In genomic region chr2:32598506-32598905, GRCm38 (mm10) we compare ENCODE assay signal across 17 mouse cellular contexts. TPM values are rescaled to one million over a fixed set of nuclear protein-coding genes. Genes with fewer than 3 reads are reported as not detected.
DNase-seq lines count a peak whose midpoint lies in the region; ATAC-seq and TF ChIP-seq lines count a peak whose summit lies in the region.
"Had no signal": no experiment of that assay in that cellular context is flagged by ENCODE, and none has a peak within 500 bp of the region (broad histone marks: within the 10 kb centered on the region; RNA-seq: fewer than 3 reads in every experiment).

No protein-coding gene starts in this region.

- peak overlapping the region; percentile 13 for H3ac ChIP-seq in C2C12 (ENCODE audit: control insufficient read depth, insufficient read length, low read depth)

- no peak for ATAC-seq in heart, postnatal 0 days (ENCODE audit: insufficient read depth, low read depth)
- no peak for ATAC-seq in hindbrain, embryonic 14.5 days (ENCODE audit: low FRiP score)
- ATAC-seq: forebrain, embryonic 16.5 days; intestine, embryonic 16.5 days; liver, postnatal 0 days; midbrain, embryonic 13.5 days had no signal

- no peak overlapping the region for H3K4me3 ChIP-seq in heart, postnatal 0 days (ENCODE audit: low read depth, low read length)
- no peak overlapping the region for H3K4me3 ChIP-seq in heart, embryonic 10.5 days
- no peak overlapping the region for H3K4me3 ChIP-seq in C2C12 (ENCODE audit: insufficient read depth, poor library complexity, severe bottlenecking)
- no peak overlapping the region for H3K4me3 ChIP-seq in embryonic facial prominence, embryonic 10.5 days
- no peak overlapping the region for H3K4me3 ChIP-seq in hindbrain, embryonic 14.5 days (replicated peaks; ENCODE audit: low read length)
- H3K4me3 ChIP-seq: hindbrain, embryonic 12.5 days; limb, embryonic 12.5 days; midbrain, embryonic 13.5 days had no signal

- no peaks in the 10 kb centered on the region for H3K79me3 ChIP-seq in C2C12 (ENCODE audit: low read depth)

- H3K27me3 ChIP-seq in heart, postnatal 0 days (ENCODE audit: control insufficient read depth, insufficient read depth, low read length) = no peaks in the 10 kb centered on the region
- no peaks in the 10 kb centered on the region for H3K27me3 ChIP-seq in heart, embryonic 10.5 days (ENCODE audit: insufficient read depth, poor library complexity, severe bottlenecking)
- no peaks in the 10 kb centered on the region for H3K27me3 ChIP-seq in C2C12 (ENCODE audit: control insufficient read depth, insufficient read depth, insufficient read length)
- no peaks in the 10 kb centered on the region for H3K27me3 ChIP-seq in embryonic facial prominence, embryonic 10.5 days (replicated peaks; ENCODE audit: low read depth, poor library complexity, severe bottlenecking)
- no peaks in the 10 kb centered on the region for H3K27me3 ChIP-seq in hindbrain, embryonic 14.5 days (ENCODE audit: control insufficient read depth, insufficient read depth, low read length)
- H3K27me3 ChIP-seq: hindbrain, embryonic 12.5 days; limb, embryonic 12.5 days; midbrain, embryonic 13.5 days had no signal

- peak overlapping the region; percentile 17; the same call in 1 of the 2 replicates for H3K27ac ChIP-seq in heart, postnatal 0 days (ENCODE audit: low read depth)
- H3K27ac ChIP-seq in heart, embryonic 10.5 days = no peak overlapping the region
- no peak overlapping the region for H3K27ac ChIP-seq in embryonic facial prominence, embryonic 10.5 days (replicated peaks)
- H3K27ac ChIP-seq in hindbrain, embryonic 14.5 days = no peak overlapping the region
- H3K27ac ChIP-seq: hindbrain, embryonic 12.5 days; limb, embryonic 12.5 days; macrophage; midbrain, embryonic 13.5 days had no signal

- H3K9ac ChIP-seq in heart, postnatal 0 days (replicated peaks; ENCODE audit: low read depth, low read length) = no peak overlapping the region
- H3K9ac ChIP-seq in hindbrain, embryonic 14.5 days = no peak overlapping the region
- H3K9ac ChIP-seq: limb, embryonic 12.5 days; liver, postnatal 0 days; midbrain, embryonic 13.5 days had no signal

- H3K36me3 ChIP-seq in heart, postnatal 0 days (replicated peaks; ENCODE audit: control insufficient read depth, insufficient read depth, low read length) = peaks cover 48% of the 10 kb centered on the region
- H3K36me3 ChIP-seq in heart, embryonic 10.5 days = peaks cover 54% of the 10 kb centered on the region
- H3K36me3 ChIP-seq in C2C12 (ENCODE audit: control insufficient read depth, insufficient read depth) = peaks cover 35% of the 10 kb centered on the region
- H3K36me3 ChIP-seq in embryonic facial prominence, embryonic 10.5 days (replicated peaks) = peaks cover 42% of the 10 kb centered on the region
- peaks cover 13% of the 10 kb centered on the region for H3K36me3 ChIP-seq in hindbrain, embryonic 14.5 days (replicated peaks; ENCODE audit: control insufficient read depth, insufficient read depth)

- TF ChIP-seq CTCF in heart, postnatal 0 days (IDR thresholded peaks at IDR 0.05; ENCODE audit: low read depth) = no peak
- no peak for TF ChIP-seq CTCF in C2C12 (IDR thresholded peaks at IDR 0.05; ENCODE audit: control insufficient read depth, insufficient read depth, insufficient read length)

- no peaks in the 10 kb centered on the region for H3K9me3 ChIP-seq in heart, postnatal 0 days (replicated peaks; ENCODE audit: control insufficient read depth, low read length)
- no peaks in the 10 kb centered on the region for H3K9me3 ChIP-seq in heart, embryonic 10.5 days
- H3K9me3 ChIP-seq in embryonic facial prominence, embryonic 10.5 days = no peaks in the 10 kb centered on the region
- H3K9me3 ChIP-seq in hindbrain, embryonic 14.5 days (ENCODE audit: control insufficient read depth, low read length) = no peaks in the 10 kb centered on the region
- H3K9me3 ChIP-seq: hindbrain, embryonic 12.5 days; limb, embryonic 12.5 days; midbrain, embryonic 13.5 days had no signal

- peaks cover 18% of the 10 kb centered on the region for H3K79me2 ChIP-seq in C2C12 (ENCODE audit: control insufficient read depth, insufficient read depth)

- 67% methylated on average over 8 of the region's 8 CpGs for WGBS in heart, postnatal 0 days
- 82% methylated on average over 8 of the region's 8 CpGs for WGBS in heart, embryonic 10.5 days
- WGBS in embryonic facial prominence, embryonic 10.5 days = 89% methylated on average over 8 of the region's 8 CpGs
- WGBS in hindbrain, embryonic 14.5 days = 92% methylated on average over 8 of the region's 8 CpGs

- H3K4me1 ChIP-seq in heart, postnatal 0 days (ENCODE audit: control insufficient read depth, insufficient read depth) = peaks cover 9% of the 10 kb centered on the region
- peaks cover 21% of the 10 kb centered on the region for H3K4me1 ChIP-seq in heart, embryonic 10.5 days
- peaks cover 19% of the 10 kb centered on the region for H3K4me1 ChIP-seq in embryonic facial prominence, embryonic 10.5 days
- H3K4me1 ChIP-seq in hindbrain, embryonic 14.5 days (replicated peaks; ENCODE audit: control insufficient read depth, insufficient read depth, low read length) = no peaks in the 10 kb centered on the region
- H3K4me1 ChIP-seq: midbrain, embryonic 13.5 days had no signal

- H3K4me2 ChIP-seq in heart, postnatal 0 days (ENCODE audit: low read depth, low read length) = no peak overlapping the region
- H3K4me2 ChIP-seq in hindbrain, embryonic 14.5 days (replicated peaks) = no peak overlapping the region
- H3K4me2 ChIP-seq: hindbrain, embryonic 12.5 days; limb, embryonic 12.5 days; midbrain, embryonic 13.5 days had no signal

- peak; percentile 38 for DNase-seq in adrenal gland, postnatal 14 days
- no peak for DNase-seq in adrenal gland, postnatal 10 days
- no peak for DNase-seq in heart, postnatal 0 days (ENCODE audit: low spot score)
- no peak for DNase-seq in heart, embryonic 10.5 days (ENCODE audit: low spot score)
- DNase-seq in cerebellum, postnatal 14 days = peak; percentile 87 to 89
- DNase-seq in embryonic facial prominence, embryonic 10.5 days (ENCODE audit: low spot score) = no peak
- DNase-seq in hindbrain, embryonic 14.5 days (ENCODE audit: low spot score) = no peak
- DNase-seq: embryo, embryonic 11 days; liver, postnatal 0 days had no signal

- TF ChIP-seq EP300 in heart, postnatal 0 days (IDR thresholded peaks at IDR 0.05; ENCODE audit: low read depth) = no peak

RNA-seq across cellular contexts. Expression of gene St6galnac6, which starts 1.0 kb away (rescaled TPM):
- total RNA-seq in adrenal gland, postnatal 14 days (2021) = 54.1 and 56.5 TPM in 2 replicates
- 10 to 100 TPM; 55.2 to 64.1 TPM for total RNA-seq in adrenal gland, postnatal 10 days (2021)
- 102 and 117 TPM in 2 replicates for total RNA-seq in heart, postnatal 0 days (2014; rRNA removed; ENCODE audit: low replicate concordance)
- polyA plus RNA-seq in heart, postnatal 0 days (2015; fragmentation: Nextera tagmentation; extraction: Ambion mirVana) = 44.1 and 44.3 TPM in 2 replicates
- polyA plus RNA-seq in heart, embryonic 10.5 days (2016; fragmentation: Nextera tagmentation; extraction: Ambion mirVana) = 25.1 and 28.4 TPM in 2 replicates
- 59.1 TPM for polyA plus RNA-seq in C2C12 (2012; fragmentation: generic; extraction: Trizol)
- 17.1 and 17.3 TPM in 2 replicates for polyA plus RNA-seq in embryonic facial prominence, embryonic 10.5 days (2016; fragmentation: Nextera tagmentation; extraction: Ambion mirVana)
- polyA plus RNA-seq in hindbrain, embryonic 14.5 days (2014; fragmentation: Nextera tagmentation; extraction: Ambion mirVana) = 8.5 and 9.3 TPM in 2 replicates

RNA-seq across cellular contexts. Expression of gene St6galnac4, which starts 11.6 kb away (rescaled TPM):
- 12.0 and 13.5 TPM in 2 replicates for total RNA-seq in adrenal gland, postnatal 14 days (2021)
- 10 to 100 TPM; 14.3 to 14.7 TPM for total RNA-seq in adrenal gland, postnatal 10 days (2021)
- total RNA-seq in heart, postnatal 0 days (2014; rRNA removed; ENCODE audit: low replicate concordance) = 25.7 and 28.0 TPM in 2 replicates
- 25.5 and 27.0 TPM in 2 replicates for polyA plus RNA-seq in heart, postnatal 0 days (2015; fragmentation: Nextera tagmentation; extraction: Ambion mirVana)
- 39.8 and 49.0 TPM in 2 replicates for polyA plus RNA-seq in heart, embryonic 10.5 days (2016; fragmentation: Nextera tagmentation; extraction: Ambion mirVana)
- polyA plus RNA-seq in C2C12 (2012; fragmentation: generic; extraction: Trizol) = 82.3 TPM
- polyA plus RNA-seq in embryonic facial prominence, embryonic 10.5 days (2016; fragmentation: Nextera tagmentation; extraction: Ambion mirVana) = 25.1 and 26.4 TPM in 2 replicates
- polyA plus RNA-seq in hindbrain, embryonic 14.5 days (2014; fragmentation: Nextera tagmentation; extraction: Ambion mirVana) = 32.3 and 36.8 TPM in 2 replicates

RNA-seq across cellular contexts. Expression of gene 9430097D07Rik, which starts 23.0 kb away (rescaled TPM):
- total RNA-seq in adrenal gland, postnatal 14 days (2021) = not detected in 2 replicates
- total RNA-seq in adrenal gland, postnatal 10 days (2021) = not detected
- not detected in 2 replicates for total RNA-seq in heart, postnatal 0 days (2014; rRNA removed; ENCODE audit: low replicate concordance)
- not detected in 2 replicates for polyA plus RNA-seq in heart, postnatal 0 days (2015; fragmentation: Nextera tagmentation; extraction: Ambion mirVana)
- 0.09 and 0.15 TPM in 2 replicates for polyA plus RNA-seq in heart, embryonic 10.5 days (2016; fragmentation: Nextera tagmentation; extraction: Ambion mirVana)
- 0.04 TPM for polyA plus RNA-seq in C2C12 (2012; fragmentation: generic; extraction: Trizol)
- 0.11 TPM in 2 replicates for polyA plus RNA-seq in embryonic facial prominence, embryonic 10.5 days (2016; fragmentation: Nextera tagmentation; extraction: Ambion mirVana)
- 0.48 and 0.81 TPM in 2 replicates for polyA plus RNA-seq in hindbrain, embryonic 14.5 days (2014; fragmentation: Nextera tagmentation; extraction: Ambion mirVana)
- polyA plus RNA-seq: gonadal fat pad, adult 2 months; intestine, embryonic 16.5 days; limb, embryonic 12.5 days; liver, postnatal 0 days; macrophage had no signal

RNA-seq across cellular contexts. Expression of gene Ak1, which starts 23.1 kb away (rescaled TPM):
- 53.2 and 61.4 TPM in 2 replicates for total RNA-seq in adrenal gland, postnatal 14 days (2021)
- total RNA-seq in adrenal gland, postnatal 10 days (2021) = 100 to 1,000 TPM in 1 of 2 experiments, 10 to 100 TPM in 1; 71.5 to 143 TPM
- 544 and 572 TPM in 2 replicates for total RNA-seq in heart, postnatal 0 days (2014; rRNA removed; ENCODE audit: low replicate concordance)
- polyA plus RNA-seq in heart, postnatal 0 days (2015; fragmentation: Nextera tagmentation; extraction: Ambion mirVana) = 721 and 737 TPM in 2 replicates
- 179 and 305 TPM in 2 replicates for polyA plus RNA-seq in heart, embryonic 10.5 days (2016; fragmentation: Nextera tagmentation; extraction: Ambion mirVana)
- polyA plus RNA-seq in C2C12 (2012; fragmentation: generic; extraction: Trizol) = 184 TPM
- polyA plus RNA-seq in embryonic facial prominence, embryonic 10.5 days (2016; fragmentation: Nextera tagmentation; extraction: Ambion mirVana) = 20.5 and 24.7 TPM in 2 replicates
- polyA plus RNA-seq in hindbrain, embryonic 14.5 days (2014; fragmentation: Nextera tagmentation; extraction: Ambion mirVana) = 78.1 and 82.0 TPM in 2 replicates

RNA-seq across cellular contexts. Expression of gene Pip5kl1, which starts 23.9 kb away (rescaled TPM):
- 0.23 TPM in 1 of 2 replicates, not detected in the other for total RNA-seq in adrenal gland, postnatal 14 days (2021)
- total RNA-seq in adrenal gland, postnatal 10 days (2021) = not detected
- not detected in 2 replicates for total RNA-seq in heart, postnatal 0 days (2014; rRNA removed; ENCODE audit: low replicate concordance)
- 0.18 TPM in 1 of 2 replicates, not detected in the other for polyA plus RNA-seq in heart, postnatal 0 days (2015; fragmentation: Nextera tagmentation; extraction: Ambion mirVana)
- polyA plus RNA-seq in heart, embryonic 10.5 days (2016; fragmentation: Nextera tagmentation; extraction: Ambion mirVana) = 0.43 and 1.1 TPM in 2 replicates
- polyA plus RNA-seq in C2C12 (2012; fragmentation: generic; extraction: Trizol) = 0.05 TPM
- polyA plus RNA-seq in embryonic facial prominence, embryonic 10.5 days (2016; fragmentation: Nextera tagmentation; extraction: Ambion mirVana) = 2.0 and 2.1 TPM in 2 replicates
- polyA plus RNA-seq in hindbrain, embryonic 14.5 days (2014; fragmentation: Nextera tagmentation; extraction: Ambion mirVana) = 11.6 and 12.6 TPM in 2 replicates
- polyA plus RNA-seq: liver, postnatal 0 days; macrophage had no signal

Comparison
In these comparisons a context has a peak if more than half of its experiments do, and no peak if none do; other contexts are left out.
1. DNase-seq: peak in adrenal gland, postnatal 14 days (single experiment) and cerebellum, postnatal 14 days (2 of 2); none in adrenal gland, postnatal 10 days (single experiment), heart, postnatal 0 days (single experiment), heart, embryonic 10.5 days (single experiment), embryonic facial prominence, embryonic 10.5 days (single experiment) and hindbrain, embryonic 14.5 days (single experiment).